In the genomic region with DNA sequence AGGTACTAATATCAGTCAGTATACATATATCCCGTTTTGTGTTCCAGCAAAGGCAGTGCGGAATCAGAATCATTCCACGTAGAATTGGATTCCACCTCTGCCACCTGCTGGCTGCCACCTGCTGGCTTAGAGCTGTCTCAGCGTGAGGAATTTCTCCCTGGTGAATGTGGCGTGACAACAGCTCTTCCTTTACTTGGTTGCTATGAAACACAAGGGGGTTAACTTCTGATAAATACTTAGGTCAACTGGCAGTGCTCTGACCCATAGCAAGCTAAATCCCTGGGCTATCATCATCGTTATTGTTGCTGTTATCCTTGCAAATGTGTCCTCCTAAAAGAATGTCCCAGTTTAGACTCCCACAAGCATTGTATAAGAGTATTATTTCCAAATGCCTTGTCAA, we compare ENCODE assay signal across 10 mouse cellular contexts. TPM values are rescaled to one million over a fixed set of nuclear protein-coding genes. Genes with fewer than 3 reads are reported as not detected.
DNase-seq lines count a peak whose midpoint lies in the region; ATAC-seq and TF ChIP-seq lines count a peak whose summit lies in the region.
"Had no signal": no experiment of that assay in that cellular context is flagged by ENCODE, and none has a peak within 500 bp of the region (broad histone marks: within the 10 kb centered on the region; RNA-seq: fewer than 3 reads in every experiment).

No protein-coding gene starts in this region.

- 0 out of 2 replicates have a peak, but pooled peaks have one; percentile 68 for ATAC-seq in intestine, embryonic 14.5 days (replicated peaks; ENCODE audit: low FRiP score, low TSS enrichment, low read depth)
- ATAC-seq in intestine, embryonic 16.5 days, result no peak
- ATAC-seq in erythroblast, adult 5-6 weeks (replicated peaks; ENCODE audit: low FRiP score, poor library complexity, severe bottlenecking), result no peak

- TF ChIP-seq POLR2A in bone marrow, adult 2 months (IDR thresholded peaks at IDR 0.05; ENCODE audit: borderline replicate concordance, control insufficient read depth, low read depth, low read length), result no peak

- H3K27me3 ChIP-seq in intestine, embryonic 14.5 days (replicated peaks; ENCODE audit: control insufficient read depth, insufficient read depth, low read length), result no peaks in the 10 kb centered on the region
- no peaks in the 10 kb centered on the region for H3K27me3 ChIP-seq in intestine, embryonic 16.5 days (replicated peaks; ENCODE audit: control insufficient read depth, insufficient read depth, low read length)

- 11% methylated on average over 6 of the region's 6 CpGs for WGBS in intestine, embryonic 14.5 days
- WGBS in intestine, embryonic 16.5 days, result 11% methylated on average over 6 of the region's 6 CpGs
- WGBS in bone marrow, adult 2 months, result 12% methylated on average over 6 of the region's 6 CpGs

- no peak overlapping the region for H3K27ac ChIP-seq in intestine, embryonic 14.5 days (ENCODE audit: low read depth)
- H3K27ac ChIP-seq in intestine, embryonic 16.5 days (ENCODE audit: low read length), result no peak overlapping the region
- no peak overlapping the region for H3K27ac ChIP-seq in bone marrow, adult 2 months (ENCODE audit: control insufficient read depth, insufficient read depth, low read depth, low read length, poor library complexity)

- intact Hi-C loops in heart, postnatal 36 days (cut with DNase I), result loop anchor here (1.0 kb wide), 1 partner anchor 56 kb away; no protein-coding TSS in a partner anchor

- H3K4me1 ChIP-seq in intestine, embryonic 14.5 days (replicated peaks; ENCODE audit: control insufficient read depth, insufficient read depth, low read length), result no peaks in the 10 kb centered on the region
- no peaks in the 10 kb centered on the region for H3K4me1 ChIP-seq in intestine, embryonic 16.5 days (ENCODE audit: control insufficient read depth, insufficient read depth, low read length)
- H3K4me1 ChIP-seq in bone marrow, adult 2 months (ENCODE audit: control insufficient read depth, insufficient read depth, low read length), result no peaks in the 10 kb centered on the region

- no peak overlapping the region for H3K9ac ChIP-seq in intestine, embryonic 14.5 days (ENCODE audit: low read length)
- H3K9ac ChIP-seq in intestine, embryonic 16.5 days (ENCODE audit: low read depth, low read length), result no peak overlapping the region

- H3K36me3 ChIP-seq in intestine, embryonic 14.5 days (ENCODE audit: control insufficient read depth, insufficient read depth, low read length), result no peaks in the 10 kb centered on the region
- H3K36me3 ChIP-seq in intestine, embryonic 16.5 days (ENCODE audit: control insufficient read depth, insufficient read depth, low read length), result no peaks in the 10 kb centered on the region

- no peaks in the 10 kb centered on the region for H3K9me3 ChIP-seq in intestine, embryonic 14.5 days (ENCODE audit: control insufficient read depth, low read length)
- H3K9me3 ChIP-seq in intestine, embryonic 16.5 days (ENCODE audit: control insufficient read depth, low read length), result no peaks in the 10 kb centered on the region

- H3K4me3 ChIP-seq in intestine, embryonic 14.5 days (ENCODE audit: low read depth, low read length), result no peak overlapping the region
- no peak overlapping the region for H3K4me3 ChIP-seq in intestine, embryonic 16.5 days (ENCODE audit: low read length)
- H3K4me3 ChIP-seq in bone marrow, adult 2 months (replicated peaks; ENCODE audit: control insufficient read depth, low read depth, low read length), result no peak overlapping the region

- H3K4me2 ChIP-seq in intestine, embryonic 14.5 days (ENCODE audit: low read length), result no peak overlapping the region
- no peak overlapping the region for H3K4me2 ChIP-seq in intestine, embryonic 16.5 days (ENCODE audit: low read depth, low read length)

- DNase-seq in intestine, embryonic 14.5 days (ENCODE audit: low spot score), result peak; percentile 53
- peak; percentile 7 to 19 for DNase-seq in heart, postnatal 36 days
- DNase-seq in layer of hippocampus, adult 9-10 months (ENCODE audit: low spot score), result peak; percentile 15
- DNase-seq in neural tube, embryonic 10.5 days (ENCODE audit: extremely low spot score, low spot score), result peak; percentile 22
- DNase-seq in thymus, postnatal 14 days, result no peak

- peak; percentile 14; the same call in 1 of the 2 replicates for TF ChIP-seq CTCF in bone marrow, adult 2 months (IDR thresholded peaks at IDR 0.05; ENCODE audit: control insufficient read depth, insufficient read depth, low read length)

RNA-seq across cellular contexts. Expression of gene Prr9, which starts 17.2 kb away (rescaled TPM):
- polyA plus RNA-seq in intestine, embryonic 14.5 days (2014; fragmentation: Nextera tagmentation; extraction: Ambion mirVana), result not detected in 2 replicates
- polyA plus RNA-seq in intestine, embryonic 16.5 days (2015; fragmentation: Nextera tagmentation; extraction: Ambion mirVana), result not detected in 2 replicates
- not detected in 2 replicates for polyA plus RNA-seq in bone marrow, adult 2 months (2011; ENCODE audit: insufficient read depth, insufficient read length, low replicate concordance, missing spikeins)
- not detected for total RNA-seq in heart, postnatal 36 days (2021)
- total RNA-seq in erythroblast, adult 5-6 weeks (2015; ENCODE audit: low replicate concordance), result not detected in 2 replicates
- total RNA-seq in erythroblast, adult 5-6 weeks (2017; ENCODE audit: low replicate concordance), result not detected in 2 replicates
- total RNA-seq: MEL had no signal
- polyA plus RNA-seq: gonadal fat pad, adult 2 months had no signal

RNA-seq across cellular contexts. Expression of gene Lor, which starts 23.6 kb away (rescaled TPM):
- polyA plus RNA-seq in intestine, embryonic 14.5 days (2014; fragmentation: Nextera tagmentation; extraction: Ambion mirVana), result 0.09 TPM in 2 replicates
- 0.17 and 0.50 TPM in 2 replicates for polyA plus RNA-seq in intestine, embryonic 16.5 days (2015; fragmentation: Nextera tagmentation; extraction: Ambion mirVana)
- polyA plus RNA-seq in bone marrow, adult 2 months (2011; ENCODE audit: insufficient read depth, insufficient read length, low replicate concordance, missing spikeins), result not detected in 2 replicates
- not detected for total RNA-seq in heart, postnatal 36 days (2021)
- total RNA-seq in erythroblast, adult 5-6 weeks (2015; ENCODE audit: low replicate concordance), result not detected in 2 replicates
- total RNA-seq in erythroblast, adult 5-6 weeks (2017; ENCODE audit: low replicate concordance), result not detected in 2 replicates
- total RNA-seq: MEL had no signal

RNA-seq across cellular contexts. Expression of gene Lelp1, which starts 36.0 kb away (rescaled TPM):
- not detected in 2 replicates for polyA plus RNA-seq in intestine, embryonic 14.5 days (2014; fragmentation: Nextera tagmentation; extraction: Ambion mirVana)
- polyA plus RNA-seq in intestine, embryonic 16.5 days (2015; fragmentation: Nextera tagmentation; extraction: Ambion mirVana), result not detected in 2 replicates
- polyA plus RNA-seq in bone marrow, adult 2 months (2011; ENCODE audit: insufficient read depth, insufficient read length, low replicate concordance, missing spikeins), result not detected in 2 replicates
- total RNA-seq in heart, postnatal 36 days (2021), result not detected
- not detected in 2 replicates for total RNA-seq in erythroblast, adult 5-6 weeks (2015; ENCODE audit: low replicate concordance)
- total RNA-seq in erythroblast, adult 5-6 weeks (2017; ENCODE audit: low replicate concordance), result not detected in 2 replicates
- total RNA-seq: MEL had no signal
